Mouse (Mus musculus) layer of hippocampus, adult 8-10 months (tissue): ENCODE results near the gene Vldlr. TPM values are rescaled to one million over a fixed set of nuclear protein-coding genes. Genes with fewer than 3 reads are reported as not detected.
A peak's percentile ranks its signal among the peaks of the same experiment; 100 is the strongest.

Experiments used
- DNase-seq, 2 experiments: peaks; one replicate each; pipeline ENCODE4 v3.0.0; 2022; ENCODE audit warnings: low spot score in 2 of 2
- total RNA-seq, 4 experiments: library from RNA; stranded (reverse); gene quantifications; 2 replicates each; pipeline ENCODE4 v1.2.4; 2022

The Vldlr gene
- total RNA-seq, 4 experiments from 2014 or later, result 49.5 to 53.4 (median 51.6) TPM

DNA sequence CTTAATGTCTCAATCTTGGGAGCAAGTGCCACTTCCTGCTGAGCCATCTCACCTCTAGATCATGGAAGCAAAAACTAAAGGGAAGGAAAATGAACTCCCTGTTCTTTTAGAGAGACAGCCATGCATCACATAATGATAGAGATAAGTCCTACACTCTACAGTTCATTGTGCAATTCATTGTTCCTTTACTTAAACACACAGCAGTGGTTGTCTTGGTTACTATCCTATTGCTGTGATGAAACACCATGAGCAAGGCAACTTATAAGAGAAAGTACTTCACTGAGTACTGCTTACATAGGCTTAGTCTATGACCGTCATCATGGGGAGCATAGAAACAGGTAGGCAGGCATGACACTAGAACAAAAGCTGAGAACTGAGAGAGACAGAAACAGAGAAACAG lies 12.0 kb downstream of the Vldlr start:
- no peak for DNase-seq

- DNase-seq, result no peak
Observed at GRCm38 (mm10) chr19:27233386-27233785, 17.1 kb downstream of the Vldlr start.

DNA sequence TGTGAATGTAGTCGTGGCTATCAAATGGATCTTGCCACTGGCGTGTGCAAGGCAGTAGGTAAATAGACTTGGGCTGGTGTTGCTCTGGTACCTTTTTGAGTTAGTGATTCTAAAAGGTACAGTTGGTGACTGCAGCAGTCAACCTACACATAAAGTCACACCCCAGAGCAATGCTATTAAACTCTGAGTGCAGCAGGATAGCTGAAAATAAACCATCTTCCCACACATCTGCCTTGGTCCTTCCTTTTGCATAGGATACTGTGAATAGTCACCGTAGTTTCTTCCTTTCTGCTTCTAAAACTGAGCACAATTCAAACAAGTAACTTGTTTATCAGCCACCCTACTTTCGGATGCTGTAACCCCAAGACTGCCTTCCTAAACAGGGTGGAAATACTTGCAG lies 23.6 kb downstream of the Vldlr start:
- no peak for DNase-seq

DNA sequence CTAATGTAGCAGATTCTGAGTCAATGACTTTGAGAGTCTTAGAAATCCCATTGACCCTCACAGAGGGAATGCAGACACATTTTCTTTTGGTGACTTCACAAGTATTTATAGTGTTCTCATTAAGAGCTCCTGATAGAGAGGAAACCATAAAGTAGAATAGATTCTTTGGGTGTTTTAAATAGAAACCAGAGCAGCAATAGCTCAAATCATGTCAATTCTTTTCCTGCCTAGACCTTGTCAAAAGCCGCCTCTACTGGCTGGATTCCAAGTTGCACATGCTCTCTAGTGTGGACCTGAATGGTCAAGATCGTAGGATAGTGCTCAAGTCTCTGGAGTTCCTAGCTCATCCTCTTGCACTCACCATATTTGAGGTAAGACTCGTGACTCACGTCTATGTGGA lies 27.2 kb downstream of the Vldlr start:
- no peak for DNase-seq

DNA sequence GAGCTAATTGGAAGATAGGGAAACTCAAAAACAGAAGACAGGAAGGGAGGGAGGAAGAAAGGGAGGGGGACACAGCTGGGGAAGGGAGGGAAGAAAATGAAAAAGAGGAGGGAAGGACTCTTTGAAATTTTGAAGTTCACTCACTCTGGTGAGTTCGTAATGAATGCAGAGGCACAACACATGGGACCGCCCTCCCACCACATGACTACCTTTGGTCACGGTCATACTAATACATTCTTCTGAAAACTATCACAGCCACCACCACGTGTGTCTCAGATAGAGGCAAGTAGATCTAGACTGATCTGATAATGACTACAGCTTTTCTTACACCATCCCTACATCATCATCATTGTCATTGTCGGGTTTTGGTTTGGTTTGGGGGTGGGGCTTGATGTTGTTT lies 38.5 kb downstream of the Vldlr start:
- DNase-seq, result no peak

- no peak for DNase-seq
Observed at GRCm38 (mm10) chr19:27255678-27256077, 39.4 kb downstream of the Vldlr start.

DNA sequence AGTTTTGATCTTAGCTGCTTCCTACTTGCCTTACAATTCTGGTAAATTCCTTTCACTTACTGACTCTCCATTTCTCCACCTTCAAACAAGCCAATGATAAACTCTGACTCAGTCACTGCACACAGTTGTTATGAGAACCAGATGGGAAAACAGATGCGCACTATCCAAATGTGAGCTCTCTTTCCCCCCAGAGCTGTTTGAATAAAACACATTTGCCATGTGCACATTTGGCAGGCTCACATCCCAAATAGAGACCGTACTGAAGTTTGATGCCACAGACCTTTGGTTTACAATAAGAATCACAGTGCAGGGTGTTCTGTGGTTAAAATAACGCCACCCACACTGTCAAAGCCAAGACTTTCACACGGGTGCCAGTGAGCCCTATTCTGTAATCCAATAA lies 43.8 kb downstream of the Vldlr start:
- peak; percentile 32 to 41 for DNase-seq

DNA sequence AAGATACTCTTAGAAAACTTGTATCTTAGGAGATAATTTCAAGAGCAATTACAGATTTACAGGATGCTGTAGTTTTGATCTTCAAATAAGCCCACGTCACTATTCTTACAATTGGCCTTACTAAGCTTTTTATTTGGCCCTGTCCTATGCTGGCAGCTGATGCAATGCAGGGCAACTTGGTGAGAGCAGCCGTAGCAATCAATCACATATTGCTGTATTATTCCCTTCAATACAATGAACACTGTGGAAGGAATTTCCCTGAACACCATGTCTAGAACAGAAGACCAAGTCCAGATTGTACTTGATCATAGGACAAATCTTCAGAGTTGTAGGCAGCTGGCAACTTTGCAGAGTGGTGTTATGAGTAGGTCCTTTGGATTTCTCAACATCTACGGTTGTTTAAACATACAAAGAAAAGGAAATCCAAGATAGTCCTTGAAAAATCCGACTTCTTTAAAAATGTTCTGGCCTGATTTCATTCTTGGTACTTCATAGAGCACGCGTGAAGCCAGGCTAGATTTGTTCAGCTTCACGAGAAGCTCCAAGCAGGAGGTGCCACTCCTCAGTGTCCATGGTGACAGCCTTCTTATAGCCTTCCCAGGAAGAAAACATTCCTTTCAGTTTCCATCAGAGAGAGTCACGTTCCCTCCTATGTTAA lies 44.5 kb downstream of the Vldlr start:
- DNase-seq, result no peak

GRCm38 (mm10) chr19:27262141-27262540 lies 45.9 kb downstream of the Vldlr start:
- no peak for DNase-seq

GRCm38 (mm10) chr19:27273385-27273784 lies 57.1 kb downstream of the Vldlr start:
- no peak for DNase-seq

GRCm38 (mm10) chr19:27274382-27274781 lies 58.1 kb downstream of the Vldlr start:
- DNase-seq, result no peak

DNA sequence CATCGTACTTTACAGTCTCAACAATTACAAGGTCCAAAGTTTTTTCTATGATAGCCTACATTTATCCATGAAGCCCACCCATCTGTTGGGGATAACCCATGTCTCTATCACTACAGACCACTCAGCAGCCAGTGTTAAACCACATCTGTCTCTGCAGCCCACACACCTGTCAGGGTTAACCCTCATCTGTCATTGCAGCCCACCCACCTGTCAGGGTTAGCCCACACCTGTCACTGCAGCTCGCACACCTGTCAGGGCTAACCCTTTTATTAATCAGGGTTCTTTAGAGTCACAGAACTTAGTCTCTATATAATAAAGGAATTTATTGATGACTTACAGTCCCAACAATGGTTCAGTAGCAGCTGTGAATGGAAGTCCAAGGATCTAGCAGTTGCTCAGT lies 62.9 kb downstream of the Vldlr start:
- no peak for DNase-seq

Other genes starting within 250 kb of the Vldlr start
- under 1 TPM in 2 of 4 experiments, not detected in 2; 0.07 to 0.12 TPM for gene Kcnv2, start 106.1 kb downstream of the Vldlr start, total RNA-seq
- 10 to 100 TPM; 46.8 to 64.1 (median 51.2) TPM for gene Pum3, start 213.3 kb downstream of the Vldlr start, total RNA-seq